Mouse (Mus musculus) spleen, postnatal 14 days (tissue): ENCODE results near the gene Duxbl3.
"Not testable (repeated sequence)": the region's sequence is repeated elsewhere in the genome, so short reads cannot be mapped to it uniquely, and the experiment has no call there.

Experiments
- DNase-seq, 2 experiments: peaks; one replicate each; pipeline ENCODE4 v3.0.0; 2021 to 2022; ENCODE audit warnings: low spot score in 2 of 2

Gene Duxbl3

GRCm38 (mm10) chr14:26257756-26258617, at the start of gene Duxbl3:
Duxbl3 (plus strand) TSS chr14:26257962.
- not testable (repeated sequence) for DNase-seq

- DNase-seq: not testable (repeated sequence)
Observed at GRCm38 (mm10) chr14:26216233-26217000, 41.3 kb upstream of the Duxbl3 start.

GRCm38 (mm10) chr14:26237183-26237582, 20.6 kb upstream of the Duxbl3 start:
- DNase-seq: not testable (repeated sequence)

GRCm38 (mm10) chr14:26258729-26259128, 967 bp downstream of the Duxbl3 start:
- not testable (repeated sequence) for DNase-seq

DNA sequence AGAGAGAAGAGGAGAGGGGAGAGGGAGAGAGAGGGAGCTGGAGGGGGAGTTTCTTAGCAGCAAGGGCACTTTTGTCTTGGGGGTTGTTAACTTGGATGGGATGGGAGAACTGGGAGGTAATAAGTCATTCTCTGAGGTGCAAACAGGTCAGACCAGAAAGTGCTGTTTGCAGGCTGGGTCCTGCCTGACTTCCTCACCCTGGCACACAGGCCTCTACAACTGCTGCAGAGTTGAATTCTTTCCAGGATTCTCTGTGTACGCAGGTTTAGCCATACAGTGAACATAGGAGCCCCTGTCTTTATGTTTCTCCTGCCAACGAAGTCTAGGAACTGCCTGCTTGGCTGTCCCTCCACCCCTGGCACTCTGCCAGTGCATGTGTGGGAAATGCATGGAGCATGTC, 29.0 kb downstream of the Duxbl3 start:
- DNase-seq: not testable (repeated sequence)

- DNase-seq: no peak
Observed at GRCm38 (mm10) chr14:26293859-26294258, 36.1 kb downstream of the Duxbl3 start.

DNA sequence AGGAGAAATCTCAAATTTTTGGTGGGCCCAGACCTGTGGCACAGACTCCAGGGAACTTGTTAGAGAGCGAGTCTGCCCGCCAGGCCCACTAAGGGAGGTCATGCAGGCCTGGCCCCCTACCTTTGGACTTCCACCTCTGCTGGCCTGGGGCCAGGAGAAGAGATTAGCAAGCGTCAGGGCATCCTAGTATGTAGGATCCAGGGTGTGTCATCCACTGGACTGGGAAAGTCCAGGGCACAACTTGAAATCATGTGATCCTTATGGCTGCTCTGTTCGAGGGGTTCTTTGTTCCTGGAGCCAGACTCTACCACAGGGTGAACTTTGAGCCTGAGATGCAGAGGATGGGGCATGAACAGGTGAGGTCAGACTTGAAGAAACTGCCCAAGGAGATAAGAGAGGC, 39.3 kb downstream of the Duxbl3 start:
- no peak for DNase-seq

DNA sequence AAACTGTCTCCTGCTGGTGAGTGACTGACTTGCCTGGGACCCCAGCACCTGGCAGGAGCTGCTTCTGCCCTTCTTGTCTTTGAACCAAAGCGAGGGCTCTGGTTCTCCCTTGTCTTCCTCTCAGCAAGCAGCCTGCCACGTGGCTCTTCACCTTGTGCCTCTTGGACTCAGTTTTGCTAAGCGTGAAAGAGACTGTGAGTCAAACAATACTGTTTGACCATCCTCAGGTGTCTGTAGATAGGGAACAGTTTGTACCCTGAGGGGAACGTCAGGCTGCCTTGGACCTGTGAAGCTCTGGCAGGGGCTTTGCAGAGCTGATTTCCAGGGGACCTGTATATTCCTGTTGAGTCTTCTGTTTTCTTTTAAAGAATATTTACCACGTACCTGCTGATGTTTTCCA, 39.7 kb downstream of the Duxbl3 start:
- DNase-seq: no peak

DNA sequence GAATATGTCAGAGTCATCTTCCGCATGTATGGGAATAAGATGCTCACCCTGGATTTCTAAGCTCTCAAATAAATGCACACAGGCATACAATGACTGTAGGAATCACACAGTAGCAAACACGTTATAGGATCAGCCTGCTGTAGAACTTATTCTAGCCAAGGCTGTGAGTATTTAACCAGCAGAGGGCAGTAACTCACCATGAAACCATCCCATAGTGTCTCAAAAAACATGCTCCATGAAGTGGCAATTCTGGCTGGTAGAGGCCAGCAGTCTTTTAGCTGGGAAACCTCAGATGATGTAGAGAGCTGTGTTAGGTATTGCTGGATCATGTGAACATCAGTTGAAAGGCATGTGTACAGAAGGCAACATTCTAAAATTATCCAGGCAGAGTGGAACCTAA, 45.3 kb downstream of the Duxbl3 start:
- peak in 1 of 2 experiments; percentile 1 for DNase-seq

GRCm38 (mm10) chr14:26306032-26306431, 48.3 kb downstream of the Duxbl3 start:
- DNase-seq: no peak

GRCm38 (mm10) chr14:26308813-26309212, 51.1 kb downstream of the Duxbl3 start:
- no peak for DNase-seq

DNA sequence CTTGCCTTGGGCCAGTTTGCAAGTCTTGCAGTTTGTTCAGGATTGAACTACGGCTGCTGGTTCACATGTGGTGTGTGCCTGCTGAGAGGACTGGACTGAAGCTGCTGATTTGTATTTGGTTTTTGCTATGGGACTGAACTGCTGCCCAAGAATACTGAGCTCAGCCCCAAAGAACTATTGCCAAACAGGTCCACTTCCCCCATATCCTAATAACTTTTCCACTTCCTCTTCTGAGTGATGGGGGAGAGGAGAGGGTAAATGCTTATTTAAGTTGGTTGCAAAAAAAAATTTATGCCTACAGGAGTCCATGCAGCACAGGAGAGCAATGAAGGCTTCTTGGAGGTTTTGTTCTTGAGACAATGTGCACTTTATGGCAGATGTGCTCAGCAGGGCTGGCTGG, 51.7 kb downstream of the Duxbl3 start:
- DNase-seq: no peak

DNA sequence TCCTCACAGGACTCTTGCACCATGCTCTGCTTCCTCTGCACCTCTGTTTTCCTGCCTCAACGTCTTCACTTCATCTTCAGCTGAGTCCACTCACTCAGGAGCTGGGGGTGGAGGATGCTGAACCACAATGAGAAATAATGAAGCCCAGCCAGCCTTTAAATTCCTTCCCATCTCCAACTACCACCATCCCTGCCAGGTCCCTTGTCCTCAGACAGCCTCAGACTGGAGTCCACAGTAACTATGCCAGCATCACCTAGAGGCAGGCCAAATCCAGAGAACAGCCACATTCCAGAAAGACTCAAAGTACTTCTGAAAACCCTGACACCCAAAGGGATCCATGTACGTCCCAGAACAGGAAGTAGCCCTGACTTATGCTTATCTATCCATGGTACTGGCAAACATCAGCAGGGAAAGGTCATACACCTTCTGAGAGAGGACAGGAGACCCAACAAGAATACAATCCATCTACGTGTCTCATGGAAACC, 58.5 kb downstream of the Duxbl3 start:
- no peak for DNase-seq
